Mouse (Mus musculus): ENCODE measurements around the gene Gm37240.

Gm37240 gene

DNA sequence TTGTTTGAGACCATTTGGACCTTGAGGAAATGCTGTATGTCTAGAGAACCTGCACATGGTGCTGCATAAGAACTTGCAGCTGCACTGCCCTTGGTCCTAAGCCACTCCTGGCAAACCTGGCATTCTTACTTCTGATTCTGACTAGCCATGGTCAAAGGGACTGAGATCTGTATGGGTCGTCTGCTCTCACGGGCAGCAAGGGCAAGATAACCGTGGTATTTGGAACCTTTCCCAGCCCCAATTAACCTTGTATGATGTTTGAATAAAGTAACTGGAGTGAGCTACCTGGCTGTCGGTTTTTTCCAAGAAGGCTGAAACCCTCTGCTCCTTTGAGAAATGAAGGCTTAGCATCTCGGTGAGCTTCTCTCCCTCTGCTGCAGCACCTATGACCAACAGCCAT, 8.4 kb downstream of the Gm37240 start:
- no peak for DNase-seq (ENCODE audit: low spot score in 2 of 2)

DNA sequence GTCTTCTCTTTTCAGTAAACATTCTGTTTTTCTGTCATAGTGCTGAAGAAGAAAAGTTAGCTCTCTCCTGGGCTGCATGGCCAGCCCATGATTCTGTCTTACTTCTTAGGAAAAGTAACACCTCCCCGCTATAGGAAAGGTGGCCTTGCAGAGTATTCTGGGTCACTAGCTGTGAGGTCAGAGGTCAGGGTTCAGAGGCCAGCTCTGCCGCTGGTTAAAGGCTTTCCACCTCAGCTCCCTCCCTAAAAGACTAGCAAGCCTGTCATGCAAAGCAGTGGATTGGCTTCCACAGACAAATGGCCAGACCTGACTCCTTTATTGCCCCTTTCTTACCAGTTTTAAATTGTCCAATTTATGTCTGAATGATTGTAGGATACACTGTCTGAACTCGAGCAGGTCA, 23.3 kb downstream of the Gm37240 start:
- DNase-seq (ENCODE audit: low spot score in 2 of 2): no peak

DNA sequence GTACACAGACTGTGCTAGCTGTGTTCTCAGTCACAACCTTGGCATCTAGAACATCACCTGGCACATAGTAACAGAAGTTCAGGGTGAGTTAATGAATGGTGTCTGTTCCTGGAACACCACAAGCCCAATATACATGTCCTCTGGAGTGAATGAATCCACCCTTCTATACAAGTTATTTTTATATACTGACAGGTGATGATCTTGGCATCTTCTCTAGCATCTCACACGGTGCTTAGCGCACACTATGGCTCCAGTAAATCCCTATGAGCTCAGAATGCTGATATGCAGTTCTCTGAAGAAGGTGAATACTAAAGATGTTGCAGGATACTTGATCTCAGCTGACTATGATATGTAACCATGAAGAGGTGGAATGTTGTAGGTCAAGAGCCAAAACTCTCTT, 24.4 kb downstream of the Gm37240 start:
- DNase-seq (ENCODE audit: low spot score in 2 of 2): no peak

DNA sequence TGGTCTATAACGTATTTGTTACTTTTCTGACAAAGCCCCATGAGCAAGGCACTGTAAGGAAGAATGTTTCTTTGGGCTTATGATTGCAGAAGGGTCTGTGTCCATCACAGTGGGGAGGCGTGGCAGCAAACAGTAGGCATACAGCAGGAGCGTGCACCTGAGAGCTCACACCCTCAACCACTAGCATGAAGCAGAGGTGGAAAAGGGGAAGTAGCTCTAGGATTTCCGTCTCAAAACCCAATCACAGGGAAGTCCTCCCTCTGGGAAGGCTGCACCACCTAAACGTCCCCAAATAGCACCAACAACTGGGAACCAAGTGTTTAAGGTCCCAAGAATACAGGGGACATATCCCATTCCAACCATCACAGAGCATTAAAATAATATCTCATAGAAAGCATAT, 26.3 kb downstream of the Gm37240 start:
- DNase-seq (ENCODE audit: low spot score in 2 of 2): no peak

DNA sequence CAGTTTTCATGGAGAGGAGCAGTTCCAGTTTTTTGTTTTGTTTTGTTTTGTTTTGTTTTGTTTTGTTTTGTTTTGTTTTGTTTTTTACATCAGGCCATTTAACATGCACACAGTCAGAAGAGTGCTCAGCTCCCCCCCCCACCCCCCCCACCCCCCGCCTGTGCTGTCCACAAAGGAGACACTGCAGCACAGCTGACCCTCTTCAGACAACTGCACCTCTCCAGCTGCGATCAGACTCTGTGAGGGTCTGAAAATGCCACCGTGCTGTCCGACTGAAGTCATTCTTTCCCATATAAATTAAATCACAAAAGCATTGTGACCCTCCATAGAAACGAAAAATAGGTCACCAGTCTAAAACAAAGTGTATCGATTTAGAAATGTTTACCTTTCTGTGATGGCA, 28.0 kb downstream of the Gm37240 start:
- DNase-seq (ENCODE audit: low spot score in 2 of 2): no peak

DNA sequence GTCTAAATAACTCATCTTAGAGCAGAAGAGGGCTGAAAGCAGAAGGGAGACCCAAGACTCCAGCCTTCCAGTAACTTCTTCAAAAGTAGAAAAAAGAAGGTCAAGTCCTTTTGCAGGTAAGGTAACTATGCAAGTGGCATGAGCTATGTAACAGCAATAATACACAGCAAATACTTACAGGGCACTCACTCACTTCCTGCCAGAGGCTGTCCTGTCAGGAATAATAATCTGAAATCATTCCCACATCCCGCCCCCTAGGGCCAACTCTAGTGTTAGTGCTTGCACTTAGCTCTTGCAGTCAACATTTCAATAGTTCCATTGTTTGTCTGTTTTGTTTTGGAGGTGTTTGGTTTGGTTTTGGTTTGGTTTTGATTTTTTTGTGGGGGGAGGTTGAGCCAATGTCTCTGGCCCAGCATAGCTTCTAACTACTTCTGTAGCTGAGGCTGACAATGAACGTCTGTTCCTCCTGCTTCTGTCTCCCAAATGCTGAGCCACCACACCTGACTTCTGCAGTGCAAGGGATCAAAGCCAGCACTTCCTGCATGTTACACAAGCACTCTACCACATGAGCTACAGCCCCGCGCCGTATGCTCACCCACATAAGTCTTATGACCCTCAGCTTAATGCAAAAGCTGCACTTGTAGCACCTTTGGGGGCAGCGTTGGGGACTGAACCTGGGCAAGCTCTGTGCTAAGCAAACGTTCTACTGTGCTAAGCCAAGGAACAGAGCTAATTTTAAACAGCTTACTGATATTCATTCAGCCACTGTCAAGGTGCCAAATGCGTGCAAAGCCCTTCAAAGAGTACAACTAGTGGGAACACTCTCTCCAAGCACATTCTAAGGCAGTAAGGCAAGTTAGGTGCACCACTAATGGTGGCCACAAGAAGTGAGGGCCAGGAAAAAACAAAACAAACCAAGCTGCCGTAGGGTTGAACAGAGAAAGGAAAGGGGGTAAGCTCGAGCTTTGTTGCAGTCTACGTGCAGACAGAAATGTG, 28.9 kb downstream of the Gm37240 start:
- DNase-seq (ENCODE audit: low spot score in 2 of 2): no peak

DNA sequence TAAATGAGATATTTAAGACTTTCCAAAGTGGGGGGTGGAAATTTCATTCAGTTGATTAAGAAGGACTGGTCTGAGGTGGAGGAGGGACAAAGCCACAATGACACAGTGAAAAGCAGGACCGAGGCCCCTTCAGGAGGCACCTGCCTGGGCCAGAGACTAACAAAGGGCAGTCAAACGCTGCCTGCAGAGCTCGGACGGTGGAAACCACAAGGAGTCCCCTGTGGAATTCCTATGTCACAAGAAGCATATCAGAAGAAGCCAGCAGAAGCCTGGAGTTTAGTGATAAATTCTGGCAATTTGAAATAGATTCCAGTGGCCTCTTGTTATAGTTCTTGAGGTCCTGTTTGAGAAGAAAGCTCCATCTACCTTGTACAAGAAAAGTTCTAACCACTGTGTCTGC, 30.2 kb downstream of the Gm37240 start:
- DNase-seq (ENCODE audit: low spot score in 2 of 2): no peak

DNA sequence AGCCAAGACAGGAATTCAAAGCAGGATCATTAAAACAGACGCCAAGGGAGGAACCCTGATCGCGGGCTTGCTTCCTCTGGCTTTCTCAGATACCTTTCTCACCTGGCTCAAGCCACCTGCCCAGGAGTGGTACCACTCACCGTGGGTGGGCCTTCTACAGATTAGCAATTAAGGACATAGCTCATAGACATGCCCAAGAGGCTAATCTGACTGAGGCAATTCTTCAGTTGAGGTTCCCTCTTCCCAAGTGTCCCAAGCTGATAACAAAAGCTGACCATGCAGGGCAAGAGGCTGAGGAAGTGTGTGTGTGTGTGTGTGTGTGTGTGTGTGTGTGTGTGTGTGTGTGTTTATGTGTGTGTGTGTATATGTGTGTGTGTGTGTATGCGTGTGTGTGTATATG, 31.4 kb downstream of the Gm37240 start:
- no peak for DNase-seq (ENCODE audit: low spot score in 2 of 2)

DNA sequence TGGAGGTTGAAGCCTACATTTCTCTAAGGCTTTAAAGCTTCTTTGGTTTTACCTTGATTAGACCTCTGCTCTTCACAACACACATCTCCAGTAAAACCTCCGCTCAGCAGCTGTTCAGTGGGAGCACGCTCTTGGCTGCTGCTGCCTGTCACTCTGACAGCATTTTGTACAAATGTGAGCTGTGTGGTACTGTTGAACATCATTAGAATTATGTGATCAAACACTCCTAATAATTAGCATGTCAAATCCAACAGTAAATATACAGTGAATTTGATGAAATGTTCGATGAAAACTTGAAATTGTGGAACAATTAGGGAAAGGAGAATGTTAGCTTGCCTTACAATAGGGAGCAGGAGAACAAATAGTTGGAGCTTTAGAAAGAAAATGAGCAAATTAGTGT, 32.3 kb downstream of the Gm37240 start:
- DNase-seq (ENCODE audit: low spot score in 2 of 2): no peak

DNA sequence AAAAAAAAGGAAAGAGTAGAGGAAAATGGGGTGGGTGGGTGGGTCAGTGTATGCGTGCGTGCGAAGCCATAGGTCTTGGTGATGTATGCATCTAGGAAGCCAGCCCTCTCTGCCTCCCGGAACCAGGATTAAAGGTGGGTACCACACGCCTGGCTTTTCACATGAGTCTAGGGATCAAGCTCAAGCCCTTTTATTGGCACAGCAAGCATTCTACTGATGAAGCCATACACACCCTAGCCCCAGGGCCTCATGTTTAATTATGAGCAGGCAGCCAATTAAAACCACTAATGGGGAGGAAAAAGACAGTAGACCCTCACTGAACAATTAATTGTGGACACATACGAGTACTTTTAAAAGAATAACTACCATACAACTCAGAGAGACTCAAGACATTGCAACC, 33.2 kb downstream of the Gm37240 start:
- no peak for DNase-seq (ENCODE audit: low spot score in 2 of 2)

DNA sequence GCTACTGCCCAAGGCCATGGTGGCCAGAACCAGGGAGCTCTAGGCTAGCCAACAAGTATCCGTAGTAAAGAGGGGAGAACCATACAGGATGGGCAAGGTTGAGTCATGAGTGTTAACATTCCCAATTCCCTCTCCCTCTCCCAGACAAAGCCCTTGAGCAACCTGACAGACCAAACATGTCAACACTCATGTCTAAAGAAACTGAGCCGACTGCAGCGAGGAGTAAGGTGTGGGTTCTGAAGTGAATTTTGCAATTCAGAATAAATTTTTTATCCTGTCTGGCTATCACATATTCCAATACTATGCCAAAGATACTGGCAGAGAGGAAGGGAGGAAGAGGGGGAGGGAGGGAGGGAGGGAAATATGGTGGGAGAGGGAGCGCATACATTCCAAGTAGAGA, 33.6 kb downstream of the Gm37240 start:
- no peak for DNase-seq (ENCODE audit: low spot score in 2 of 2)

DNA sequence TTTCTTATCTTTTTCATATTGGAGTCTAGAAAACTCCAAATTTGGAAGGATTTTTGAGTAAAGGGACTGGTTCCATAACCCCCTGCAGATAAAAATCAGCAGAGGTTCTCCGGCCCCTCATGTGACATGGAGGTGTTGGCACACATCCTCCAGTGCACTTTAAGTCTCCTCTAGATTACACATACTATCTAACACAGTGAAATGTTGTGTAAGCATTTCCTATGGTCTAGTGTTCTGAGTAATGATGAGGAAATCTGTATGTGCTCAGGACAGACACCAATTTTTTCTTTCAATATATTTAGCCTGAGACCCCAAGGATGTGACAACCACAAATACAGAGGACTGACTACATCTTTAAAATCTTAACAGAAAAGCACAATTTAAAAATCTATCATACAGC, 37.2 kb downstream of the Gm37240 start:
- no peak for DNase-seq (ENCODE audit: low spot score in 2 of 2)

DNA sequence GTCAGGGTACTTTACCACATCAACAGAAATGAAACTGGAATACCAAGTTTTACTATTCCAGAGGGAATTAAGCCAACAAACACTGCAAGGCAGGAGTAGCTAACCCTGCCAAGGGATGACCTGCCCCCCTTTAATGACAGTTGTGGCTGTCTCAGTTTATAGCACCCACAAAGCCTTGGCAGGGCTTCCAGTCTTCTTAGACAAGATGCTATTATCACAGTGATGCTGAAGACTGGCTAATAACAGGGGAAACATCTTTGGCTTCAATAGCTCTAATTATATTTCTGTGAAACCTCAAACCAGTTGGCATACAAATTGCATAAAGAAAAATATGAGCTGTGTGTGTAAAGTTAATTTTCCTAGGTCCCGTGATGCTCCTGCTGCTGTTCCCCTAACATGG, 41.0 kb downstream of the Gm37240 start:
- DNase-seq (ENCODE audit: low spot score in 2 of 2): no peak

DNA sequence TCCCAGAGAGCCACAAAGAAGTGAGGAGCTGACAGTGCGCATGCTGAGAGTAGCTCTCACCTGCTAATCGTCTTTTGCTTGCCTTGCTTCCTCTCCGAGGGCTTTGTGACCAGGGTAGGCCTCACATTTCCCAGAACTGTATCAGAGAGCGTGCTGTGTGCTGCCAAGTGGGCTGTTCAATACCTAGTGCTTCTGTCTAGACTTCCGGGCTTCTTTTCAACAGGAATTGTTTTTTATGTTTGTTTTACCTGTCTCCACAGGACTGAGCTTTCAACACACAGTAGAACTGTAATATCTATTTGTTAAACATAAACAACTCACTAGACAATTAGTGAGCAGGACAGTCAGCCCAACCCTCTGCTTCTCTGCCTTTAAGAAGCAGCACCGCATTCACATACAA, 42.0 kb downstream of the Gm37240 start:
- DNase-seq (ENCODE audit: low spot score in 2 of 2): no peak

DNA sequence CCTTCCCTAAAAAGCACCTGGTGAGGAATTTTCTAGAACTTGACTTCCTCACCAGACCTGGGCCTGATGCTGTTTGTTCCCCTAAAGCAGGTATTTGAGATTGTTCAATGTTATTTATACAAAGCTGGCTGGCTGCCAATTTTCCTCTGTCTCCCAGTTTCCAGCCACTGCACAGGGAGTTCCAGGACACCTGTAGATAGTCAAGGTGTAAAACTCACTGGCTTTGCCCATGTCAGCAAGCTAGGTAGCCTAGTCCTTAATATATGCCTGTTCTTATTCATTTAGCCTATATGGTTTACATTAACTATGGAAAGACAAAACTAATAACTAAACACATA, 44.5 kb downstream of the Gm37240 start:
- DNase-seq (ENCODE audit: low spot score in 2 of 2): no peak

DNA sequence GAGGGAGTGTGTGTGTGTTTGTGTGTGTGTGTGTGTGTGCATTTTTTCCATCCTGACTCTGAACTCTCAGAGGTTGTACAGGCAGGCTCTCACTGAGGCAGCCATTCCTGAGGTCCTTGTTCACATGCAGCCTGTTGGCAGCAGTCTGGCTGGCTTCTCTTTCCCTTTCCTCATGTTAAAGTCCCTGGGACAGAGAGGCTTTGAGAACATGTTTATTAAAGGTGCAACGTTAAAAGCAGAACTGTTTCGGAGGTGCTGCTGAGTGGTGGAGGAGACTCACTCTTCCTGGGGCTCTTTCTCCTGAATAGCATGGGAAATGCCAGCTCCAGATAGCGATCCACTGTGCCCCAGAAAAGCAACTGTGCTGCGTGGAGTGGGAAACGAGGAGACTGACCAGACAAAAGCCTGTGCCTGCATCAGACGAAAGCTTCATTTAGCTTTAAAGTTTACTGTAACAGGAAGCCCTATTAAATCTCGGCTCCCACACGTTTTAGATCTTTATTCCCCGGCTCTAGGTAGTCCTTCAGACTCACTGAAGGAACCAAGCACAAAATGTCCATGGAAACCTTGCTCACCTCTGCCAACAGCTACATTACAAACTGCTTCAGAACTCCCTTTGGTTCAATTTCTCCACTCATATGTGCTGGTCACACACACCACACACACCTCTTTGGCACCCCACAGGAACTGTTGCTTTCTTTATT, 45.0 kb downstream of the Gm37240 start:
- DNase-seq (ENCODE audit: low spot score in 2 of 2): no peak

DNA sequence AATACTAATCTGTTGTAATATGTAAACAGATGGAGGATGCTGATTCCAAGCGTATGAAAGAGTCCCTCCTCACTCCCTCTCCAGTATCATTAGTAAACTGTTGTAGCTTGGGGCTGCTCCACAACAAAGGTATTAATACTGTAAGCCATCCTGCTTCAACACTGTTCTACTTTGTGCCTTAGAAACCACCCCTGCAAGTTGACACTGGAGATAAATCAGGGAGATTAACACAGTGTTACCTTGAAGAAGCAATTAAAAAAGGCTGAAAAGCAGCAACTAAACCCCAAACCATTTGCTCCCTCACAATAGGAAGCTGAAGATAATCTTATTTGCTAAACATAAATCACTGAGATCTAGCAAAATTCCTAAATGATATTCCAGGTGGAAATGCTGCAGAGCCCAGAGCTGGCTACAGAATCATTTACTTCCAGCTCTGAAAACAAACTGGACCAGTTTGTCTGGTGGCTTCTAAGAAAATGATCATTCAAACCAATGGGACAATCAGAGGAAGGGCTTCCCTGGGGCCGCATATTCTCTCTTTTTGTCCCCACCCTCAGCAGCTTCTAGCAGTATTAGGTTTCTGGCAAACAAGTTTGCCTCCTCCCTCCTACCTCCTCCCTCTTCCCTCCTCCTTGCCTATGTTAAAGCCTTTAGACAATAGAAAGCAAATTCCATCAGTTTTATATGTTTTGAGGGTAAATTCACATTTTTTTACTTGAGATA, 45.7 kb downstream of the Gm37240 start:
- DNase-seq (ENCODE audit: low spot score in 2 of 2): no peak

DNA sequence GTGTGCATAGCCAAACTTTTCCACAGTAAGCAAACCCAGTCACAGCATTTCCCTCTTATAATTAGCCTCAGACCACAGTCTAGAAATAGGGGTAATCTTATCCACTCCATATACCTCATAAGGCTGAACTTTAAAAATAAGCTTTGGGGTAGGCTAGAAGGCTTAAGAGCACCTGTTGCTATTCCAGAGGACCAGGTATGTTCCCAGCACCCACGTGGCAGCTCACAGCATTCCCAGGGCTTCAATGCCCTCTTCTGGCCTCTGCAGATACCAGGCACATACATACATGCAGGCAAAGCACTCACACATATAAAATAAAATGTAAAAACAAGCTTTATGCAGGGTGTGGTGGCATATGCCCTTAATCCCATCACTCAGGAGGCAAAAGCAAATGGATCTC, 53.7 kb downstream of the Gm37240 start:
- no peak for DNase-seq (ENCODE audit: low spot score in 2 of 2)

DNA sequence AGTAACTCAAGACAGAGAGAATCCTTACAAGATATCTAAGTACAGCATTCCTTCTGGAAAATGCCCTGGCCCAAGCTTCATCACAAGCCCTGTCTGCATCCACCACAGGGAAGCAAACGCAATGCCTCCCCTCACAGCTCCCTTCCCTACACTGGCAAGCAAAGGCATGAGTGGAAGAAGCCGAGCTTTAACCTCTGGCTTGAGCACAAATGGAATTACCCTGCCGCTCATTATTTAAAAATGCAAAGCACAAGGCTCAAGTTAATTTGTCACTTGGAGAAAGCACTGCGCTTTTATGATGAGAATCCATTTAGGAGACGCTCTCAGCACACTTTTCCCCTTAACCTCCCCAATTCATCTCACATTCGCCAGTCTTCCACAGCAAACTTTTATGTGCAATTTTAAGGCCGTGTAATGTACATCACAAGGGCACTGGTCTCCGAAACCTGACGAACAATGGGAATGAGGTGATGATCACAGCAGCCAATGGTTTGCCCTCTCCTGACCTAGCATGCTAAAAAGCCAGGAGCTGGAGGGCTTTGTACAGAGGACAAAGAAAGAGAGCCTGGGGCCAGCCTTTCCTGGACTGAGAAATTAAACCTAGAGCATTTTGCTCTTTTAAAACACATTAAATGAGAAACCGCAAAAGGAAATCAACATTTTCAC, 54.7 kb downstream of the Gm37240 start:
- DNase-seq (ENCODE audit: low spot score in 2 of 2): no peak

DNA sequence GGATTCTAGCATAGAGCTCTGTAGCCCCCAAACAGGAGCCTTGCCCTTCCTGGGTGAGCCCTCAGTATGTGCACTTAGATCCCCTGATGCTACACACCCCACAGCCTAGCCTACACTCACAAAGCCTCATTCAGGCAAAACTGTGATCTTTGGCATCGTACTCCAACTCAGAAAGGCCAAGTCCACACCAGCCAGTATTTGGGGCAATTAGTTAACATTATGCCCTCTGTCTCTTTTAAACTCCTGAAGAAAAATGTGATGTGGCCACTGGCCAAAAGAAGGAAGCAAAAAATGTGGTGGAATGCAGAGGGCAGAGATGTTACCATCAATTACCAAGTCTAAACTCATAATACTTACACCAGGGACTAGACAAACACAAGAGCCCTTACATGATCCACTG, 55.5 kb downstream of the Gm37240 start:
- no peak for DNase-seq (ENCODE audit: low spot score in 2 of 2)

DNA sequence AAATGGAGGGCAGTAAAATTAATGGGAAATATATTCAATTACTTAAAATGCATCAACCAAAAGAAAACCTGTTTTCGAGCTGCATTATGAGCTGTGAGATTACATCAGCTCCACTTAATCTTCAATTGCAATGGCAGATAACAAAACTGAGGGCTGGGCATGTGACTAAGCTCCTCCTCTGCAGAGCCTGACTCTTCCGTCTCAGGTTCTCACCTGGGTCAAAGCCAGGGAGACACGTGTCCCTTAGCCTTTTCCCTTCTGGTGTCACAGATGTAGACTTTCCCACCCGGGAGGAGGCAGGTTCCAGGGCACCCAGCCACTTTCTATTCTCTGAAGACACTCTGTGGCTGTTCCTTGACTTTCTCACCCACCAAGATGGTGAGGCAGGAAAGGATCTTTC, 58.3 kb downstream of the Gm37240 start:
- DNase-seq (ENCODE audit: low spot score in 2 of 2): no peak

DNA sequence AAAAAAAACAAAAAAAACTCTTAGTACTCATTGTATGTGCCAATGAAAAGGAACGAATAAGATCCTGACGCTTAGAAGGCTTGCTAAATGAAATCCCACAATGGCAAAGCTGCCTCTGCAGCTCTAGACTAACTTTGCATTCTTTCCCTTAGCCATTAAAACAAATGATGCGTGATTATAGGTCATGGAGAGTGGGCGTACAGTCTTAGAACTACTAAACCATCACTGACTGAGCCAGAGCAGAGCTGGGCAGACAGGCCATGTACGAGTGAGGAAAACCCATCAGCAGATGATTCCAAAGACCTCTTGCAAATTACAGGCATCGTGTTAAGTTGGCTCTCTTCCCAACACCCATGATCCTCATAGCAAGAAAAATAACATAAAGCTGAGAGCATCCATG, 59.5 kb downstream of the Gm37240 start:
- no peak for DNase-seq (ENCODE audit: low spot score in 2 of 2)

Data from spleen, postnatal 4 days (tissue).